Mouse (Mus musculus) cerebellum, adult 11-12 months (tissue): Measurements from ENCODE around the gene Lypla2.

Source experiments
- DNase-seq: peaks from one replicate; pipeline ENCODE4 v3.0.0; 2022

Gene Lypla2

DNA sequence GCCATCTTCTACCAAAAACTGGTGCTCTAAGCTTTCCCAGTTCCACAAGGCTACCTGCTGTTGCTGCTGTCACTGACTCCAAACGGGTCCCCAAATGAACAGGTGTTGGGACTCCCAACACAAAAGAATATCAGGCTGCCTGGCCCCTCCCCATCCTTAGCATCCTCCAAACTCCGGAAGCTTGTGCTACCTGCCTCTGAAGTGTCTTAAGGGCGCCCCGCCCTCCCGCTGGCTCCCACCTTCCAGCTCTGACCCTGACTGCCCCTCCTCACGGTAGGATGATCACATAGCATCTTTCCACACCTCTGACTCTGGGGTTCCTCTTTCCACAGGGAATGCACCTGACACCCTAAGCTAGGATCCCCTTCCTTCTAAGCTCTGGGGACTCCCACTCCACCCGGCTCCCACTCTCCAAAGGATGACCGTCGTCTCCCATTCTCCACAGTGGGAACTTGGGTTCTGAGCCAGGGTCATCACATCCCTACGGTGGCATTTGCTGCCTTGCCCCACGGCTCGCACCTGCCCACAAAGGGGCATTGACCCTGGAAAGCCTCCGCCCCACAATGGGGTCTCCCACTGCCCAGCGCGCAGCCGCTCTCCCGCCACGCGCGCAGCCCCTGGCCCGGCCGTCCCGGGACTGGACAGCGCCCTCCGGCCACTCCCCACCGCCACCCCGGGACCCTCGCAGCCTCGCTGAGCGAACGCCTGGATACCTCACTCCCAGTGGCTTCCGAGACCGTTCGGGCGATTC lies 446 bp downstream of the Lypla2 start:
- peak; percentile 61 for DNase-seq

DNA sequence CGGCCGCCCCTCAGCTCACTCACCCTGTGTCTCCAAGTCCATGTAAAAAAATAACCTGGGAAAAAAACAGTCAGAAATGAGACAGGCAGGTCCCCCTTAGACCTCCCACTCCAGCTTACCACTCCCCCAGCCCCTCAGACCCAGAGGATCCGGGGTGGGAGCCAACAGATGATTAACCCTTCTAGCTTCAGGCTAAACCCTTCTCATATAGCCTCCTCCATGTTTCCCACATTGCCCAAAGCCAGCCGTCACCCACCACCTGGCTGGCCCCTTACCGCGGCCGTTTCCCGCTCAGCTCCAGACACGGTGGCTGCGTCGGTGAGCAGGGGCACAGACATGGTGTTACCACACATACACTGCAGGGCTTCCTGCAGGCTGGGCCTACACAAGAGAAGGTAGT lies 1.8 kb downstream of the Lypla2 start:
- peak; percentile 27 for DNase-seq

DNA sequence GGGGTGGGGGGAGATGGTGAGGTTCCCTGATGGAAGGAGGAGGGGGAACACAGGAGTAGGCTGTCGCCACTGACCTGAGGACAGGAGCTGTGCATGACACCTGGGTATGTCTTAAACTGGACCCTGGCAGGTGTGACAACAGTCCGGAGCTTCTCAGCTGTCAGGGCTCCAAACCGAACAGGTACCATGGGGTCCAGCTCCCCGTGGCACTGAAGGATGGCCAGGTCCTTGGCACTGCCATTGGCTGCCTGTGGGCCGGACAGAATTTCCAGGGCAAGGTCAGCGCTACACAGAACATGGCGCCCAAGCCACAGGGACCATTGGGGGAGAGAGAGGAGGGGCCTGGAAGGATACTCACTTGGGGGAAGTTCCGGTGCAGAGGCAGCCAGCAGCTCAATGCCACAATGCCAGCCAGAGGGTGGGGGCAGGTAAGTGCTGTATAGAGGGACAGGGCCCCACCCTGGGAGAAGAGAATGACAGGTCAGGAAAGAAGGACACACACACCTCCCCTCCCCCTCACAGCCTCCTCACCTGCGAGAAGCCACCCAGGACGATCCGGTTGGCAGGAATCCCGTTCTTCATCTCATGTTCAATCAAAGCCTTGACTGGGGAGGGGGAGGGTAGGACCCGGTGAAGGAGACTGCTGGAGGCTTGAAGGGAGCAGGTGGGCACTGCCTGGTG lies 3.2 kb downstream of the Lypla2 start:
- peak; percentile 57 for DNase-seq

DNA sequence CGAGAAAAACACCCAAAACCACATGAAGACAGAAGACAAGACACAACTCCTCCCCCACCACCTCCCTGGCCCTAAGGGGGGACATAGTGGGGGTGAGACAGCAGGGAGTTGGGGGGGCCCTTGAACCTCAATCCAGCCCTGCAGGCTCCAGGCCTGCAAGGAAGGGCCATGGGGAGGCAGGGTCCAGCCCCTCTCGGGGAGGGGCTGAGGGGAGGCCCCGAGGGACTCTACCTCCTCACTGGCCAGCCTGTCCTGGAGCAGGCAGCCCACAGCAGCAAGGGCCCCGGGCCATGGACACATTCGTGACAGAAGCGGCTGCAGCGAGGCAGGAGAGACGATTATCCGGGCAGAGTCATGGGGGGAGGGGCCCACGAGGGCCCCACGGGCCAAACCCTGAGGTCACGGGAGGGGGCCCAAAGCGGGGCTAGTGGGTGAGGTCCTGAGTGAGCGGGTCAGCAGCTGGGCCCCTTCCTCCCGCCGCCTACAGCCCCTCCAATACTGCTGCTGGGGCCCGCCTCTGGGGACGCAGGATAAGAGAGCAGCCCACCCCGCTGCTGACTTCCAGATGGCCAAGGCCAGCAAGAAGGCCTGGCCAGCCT lies 4.1 kb downstream of the Lypla2 start:
- peak; percentile 60 for DNase-seq

DNA sequence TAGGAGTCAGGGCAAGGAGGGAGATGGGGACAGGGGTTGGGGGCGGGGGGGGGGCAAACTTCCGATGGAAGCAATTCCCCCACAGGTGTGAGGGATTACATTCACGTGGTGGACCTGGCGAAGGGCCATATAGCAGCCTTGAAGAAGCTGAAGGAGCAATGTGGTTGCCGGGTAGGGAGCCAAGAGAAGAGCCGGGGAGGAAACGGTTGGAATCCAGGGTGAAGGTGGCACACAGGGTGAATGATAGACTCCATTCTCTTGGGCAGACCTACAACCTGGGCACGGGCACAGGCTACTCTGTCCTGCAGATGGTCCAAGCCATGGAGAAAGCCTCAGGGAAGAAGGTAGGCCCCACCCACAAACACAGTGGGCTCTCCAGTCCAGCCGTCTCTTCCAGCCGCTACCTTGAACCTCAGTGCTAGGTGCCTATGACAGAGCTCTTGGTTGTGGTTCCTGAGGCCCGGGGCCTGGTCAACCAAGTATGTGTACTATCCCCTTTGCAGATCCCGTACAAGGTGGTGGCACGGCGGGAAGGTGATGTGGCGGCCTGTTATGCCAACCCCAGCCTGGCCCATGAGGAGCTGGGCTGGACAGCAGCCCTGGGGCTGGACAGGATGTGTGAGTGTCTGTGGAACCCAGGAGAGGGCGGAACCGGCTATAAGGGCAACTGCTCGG lies 5.2 kb downstream of the Lypla2 start:
- peak; percentile 60 for DNase-seq

DNA sequence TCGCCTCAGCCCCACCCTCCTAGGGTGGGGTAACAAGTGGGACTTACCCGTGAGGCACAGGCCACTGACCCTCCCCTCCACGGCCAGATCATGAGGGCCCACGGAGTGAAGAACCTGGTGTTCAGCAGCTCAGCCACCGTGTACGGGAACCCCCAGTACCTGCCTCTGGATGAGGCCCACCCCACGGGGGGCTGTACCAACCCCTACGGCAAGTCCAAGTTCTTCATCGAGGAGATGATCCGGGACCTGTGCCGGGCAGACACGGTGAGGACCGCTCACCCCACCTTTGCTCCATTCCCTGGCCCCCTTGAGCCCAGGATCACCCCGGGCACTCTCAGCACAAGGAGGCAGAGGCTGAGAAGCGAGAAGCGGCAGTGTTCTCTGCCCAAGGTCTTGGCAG lies 6.1 kb downstream of the Lypla2 start:
- peak; percentile 59 for DNase-seq

DNA sequence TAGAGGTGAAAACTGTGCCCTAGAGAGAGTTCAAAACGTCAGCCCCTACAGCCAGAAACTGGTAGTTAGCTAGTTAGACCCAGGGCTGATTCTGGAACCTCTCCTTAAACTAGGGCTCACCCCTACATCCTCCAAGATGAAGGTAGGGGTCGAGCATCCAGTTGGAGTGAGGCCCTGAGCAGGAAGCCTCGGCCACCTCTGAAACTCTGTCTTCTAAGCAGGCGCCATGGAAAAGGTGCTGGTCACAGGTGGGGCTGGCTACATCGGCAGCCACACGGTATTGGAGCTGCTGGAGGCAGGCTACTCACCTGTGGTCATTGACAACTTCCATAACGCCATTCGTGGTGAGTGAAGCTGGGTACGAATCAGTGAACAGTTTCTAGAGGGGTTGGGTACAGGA lies 7.3 kb downstream of the Lypla2 start:
- peak; percentile 38 for DNase-seq

DNA sequence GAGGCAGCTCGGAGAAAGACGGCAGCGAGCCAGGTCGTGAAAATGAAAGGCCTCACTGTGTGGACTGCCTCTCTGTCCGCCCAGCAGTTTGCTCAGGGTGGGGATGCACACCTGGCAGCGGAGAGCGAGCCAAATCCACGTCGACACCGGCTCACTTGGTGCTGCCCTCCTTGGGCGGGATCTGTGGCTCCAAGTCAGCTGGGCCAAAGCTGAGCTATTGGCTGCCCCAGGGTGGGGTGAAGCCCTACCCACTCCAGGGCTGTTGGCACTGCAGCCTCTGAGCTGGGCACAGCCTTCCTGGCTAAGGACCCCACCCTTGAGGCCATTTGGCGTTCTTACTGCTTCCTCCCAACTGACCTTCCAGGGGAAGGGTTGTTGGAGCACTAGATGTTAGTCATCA lies 8.0 kb downstream of the Lypla2 start:
- DNase-seq = peak; percentile 83

DNA sequence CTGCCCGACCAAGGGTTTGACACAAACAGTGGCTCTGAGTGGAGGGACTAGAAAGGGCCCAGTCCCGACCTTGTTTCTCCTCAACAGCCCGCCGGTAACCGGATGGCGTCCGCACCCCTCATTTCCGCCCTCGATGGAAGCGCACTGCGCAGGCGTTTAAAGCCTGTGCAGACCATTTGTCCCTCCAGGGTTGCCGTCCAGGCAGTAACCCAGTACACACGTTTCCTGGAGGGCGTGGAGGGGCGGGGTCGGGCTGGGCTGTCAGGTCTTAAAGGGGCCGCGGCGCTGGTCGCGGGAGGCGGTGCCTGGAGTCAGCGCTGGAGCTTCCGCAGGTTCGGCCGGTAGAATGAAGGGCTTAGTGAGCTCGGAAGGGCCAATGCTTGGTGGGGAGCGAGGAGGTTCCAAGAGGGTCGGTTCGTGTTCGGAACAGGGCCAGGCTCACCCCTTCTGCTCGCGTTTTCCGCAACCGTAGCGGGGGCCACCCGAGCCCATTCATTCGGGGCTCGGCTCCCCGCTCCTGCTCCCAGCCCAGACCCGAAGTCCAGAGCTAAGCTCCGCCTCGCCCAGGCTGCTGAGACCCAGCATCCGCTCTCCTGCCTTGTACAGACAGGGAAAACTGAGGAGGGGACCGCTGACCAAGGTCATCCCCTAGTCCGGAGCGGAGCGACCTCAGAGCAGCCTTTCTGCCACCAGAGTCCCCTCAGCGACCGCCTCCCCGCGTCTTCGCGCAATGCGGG lies 8.8 kb downstream of the Lypla2 start, which contains the start of gene Gale:
Gene Gale (plus strand): TSS at position 271 of the 737 bp plus-strand sequence.
- peak; percentile 95 for DNase-seq

DNA sequence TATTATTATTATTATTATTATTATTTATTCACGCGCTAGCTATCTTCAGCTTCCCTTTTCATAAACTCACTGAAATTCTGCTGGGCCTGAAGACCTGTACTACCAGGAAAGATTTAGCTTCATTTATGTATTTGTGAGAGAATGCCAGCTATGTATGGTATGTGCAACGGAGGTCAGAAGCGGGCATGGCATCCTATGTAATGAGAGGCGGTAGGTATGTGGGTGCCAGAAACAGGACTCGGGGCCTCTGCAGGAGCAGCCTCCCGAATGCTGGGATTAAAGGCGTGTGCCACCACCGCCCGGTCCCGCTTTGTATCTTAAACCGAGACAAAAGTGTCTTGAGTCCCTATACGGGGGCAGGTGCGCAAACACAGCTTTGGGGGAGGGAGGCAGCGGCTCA lies 9.5 kb downstream of the Lypla2 start:
- no peak for DNase-seq

DNA sequence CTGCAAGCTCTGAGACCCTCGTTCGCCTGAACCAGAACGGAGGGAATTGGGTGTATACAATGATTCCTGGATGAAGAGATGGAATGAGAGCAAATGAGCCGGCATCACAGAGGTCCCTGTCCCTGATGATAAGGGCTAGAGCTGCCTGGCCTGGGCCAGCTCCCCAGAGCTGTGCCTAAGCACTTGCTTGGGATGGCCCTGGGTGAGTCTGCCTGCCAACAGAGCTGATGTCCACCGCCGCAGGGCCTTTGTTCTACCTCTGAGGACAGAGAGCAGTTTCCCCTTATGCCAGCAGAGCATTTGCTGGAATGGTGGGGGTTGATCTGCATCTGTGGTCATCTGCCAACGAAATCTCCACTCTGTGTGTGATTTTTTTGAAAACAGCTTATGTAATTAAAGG lies 10.2 kb downstream of the Lypla2 start:
- DNase-seq = peak; percentile 63

DNA sequence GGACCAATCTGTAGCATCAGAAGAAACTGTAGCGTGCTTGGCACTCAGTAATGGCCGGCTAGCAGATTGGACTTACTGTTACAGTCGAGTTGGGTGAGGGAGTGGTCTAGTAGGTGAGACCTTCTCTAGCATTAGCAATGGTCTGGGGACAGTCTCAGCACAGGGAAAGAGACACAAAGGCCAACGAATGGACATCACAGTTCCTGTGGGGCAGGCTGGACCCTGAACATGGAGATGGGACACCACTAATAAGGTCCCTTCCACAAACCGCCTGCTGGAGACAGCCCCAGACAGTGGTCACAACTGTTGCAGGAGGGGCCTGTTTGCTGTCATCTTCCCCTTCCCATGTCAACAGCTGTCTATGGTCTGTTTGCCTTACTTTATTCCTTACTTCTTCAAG lies 10.7 kb downstream of the Lypla2 start:
- DNase-seq = peak; percentile 42

DNA sequence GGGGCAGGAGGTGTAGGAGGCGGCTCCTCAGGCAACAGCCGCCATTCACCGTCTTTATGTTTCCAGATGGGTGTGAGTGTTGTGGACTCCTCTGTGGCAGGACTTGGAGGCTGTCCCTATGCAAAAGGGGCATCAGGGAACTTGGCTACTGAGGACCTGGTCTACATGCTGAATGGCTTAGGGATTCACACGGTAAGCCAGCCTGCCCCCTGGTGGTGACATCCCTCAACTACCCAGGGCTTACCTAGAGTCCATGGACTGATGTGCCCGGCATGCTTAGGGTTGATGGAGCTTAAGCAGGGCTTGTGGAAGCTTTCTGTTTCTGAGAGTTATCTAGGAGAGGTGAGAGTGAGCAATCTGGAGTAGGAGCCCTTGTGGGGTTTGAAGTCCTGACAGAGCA lies 11.7 kb downstream of the Lypla2 start:
- DNase-seq = peak; percentile 76

DNA sequence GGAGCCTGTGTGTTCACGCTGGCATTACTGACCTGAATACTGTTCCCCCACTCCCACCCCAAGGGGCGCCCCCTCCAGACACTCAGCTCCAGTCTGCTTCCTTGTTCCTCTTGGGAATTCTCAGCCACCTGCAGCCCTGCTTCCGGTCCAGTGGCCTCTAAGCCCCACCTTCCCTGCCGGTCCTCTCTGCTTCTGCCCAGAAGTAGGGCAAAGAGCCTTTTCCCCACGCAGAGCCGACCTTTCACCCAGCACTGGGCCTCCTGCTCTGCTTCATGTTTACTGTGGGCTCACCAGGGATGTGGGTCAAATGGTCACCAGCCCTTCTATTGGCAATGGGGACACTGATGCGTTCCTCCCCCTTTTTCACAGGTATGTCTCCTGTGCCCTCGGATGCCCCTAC lies 14.1 kb downstream of the Lypla2 start:
- DNase-seq = no peak

DNA sequence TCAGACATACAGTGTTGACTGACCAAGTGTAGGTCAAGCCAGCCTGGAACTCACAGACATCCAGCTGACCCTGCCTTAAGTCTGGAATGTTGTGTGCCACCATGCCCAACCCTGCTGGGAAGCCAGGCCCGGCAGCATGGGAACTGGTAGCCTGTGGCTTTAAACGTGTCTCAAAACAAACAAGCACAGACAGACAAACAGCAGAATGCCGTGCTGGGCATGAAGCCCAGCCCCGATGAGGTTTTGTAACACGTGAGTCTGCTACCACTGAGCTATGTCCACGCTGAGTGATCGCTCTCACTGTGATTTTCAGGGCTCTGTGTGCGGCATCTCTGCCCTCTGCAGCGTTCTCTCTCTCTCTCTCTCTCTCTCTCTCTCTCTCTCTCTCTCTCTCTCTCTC lies 16.5 kb downstream of the Lypla2 start:
- DNase-seq = no peak

DNA sequence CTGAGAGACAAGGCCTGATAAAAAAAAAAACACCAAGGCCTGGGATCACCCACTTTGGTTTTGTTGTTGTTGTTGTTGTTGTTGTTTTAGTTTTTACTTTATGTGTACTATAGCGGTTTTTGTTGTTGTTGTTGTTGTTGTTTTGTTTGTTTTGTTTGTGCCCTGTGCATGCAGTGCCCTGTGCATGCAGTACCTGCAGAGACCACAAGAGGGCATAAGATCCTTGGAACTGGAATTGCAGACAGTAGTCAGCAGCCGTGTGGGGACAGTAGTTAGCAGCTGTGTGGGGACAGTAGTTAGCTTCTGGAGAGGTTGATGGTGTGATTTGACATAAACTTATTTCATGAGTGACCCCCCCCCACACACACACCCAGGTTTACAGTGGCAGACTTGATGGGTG lies 18.2 kb downstream of the Lypla2 start:
- DNase-seq = peak; percentile 61

DNA sequence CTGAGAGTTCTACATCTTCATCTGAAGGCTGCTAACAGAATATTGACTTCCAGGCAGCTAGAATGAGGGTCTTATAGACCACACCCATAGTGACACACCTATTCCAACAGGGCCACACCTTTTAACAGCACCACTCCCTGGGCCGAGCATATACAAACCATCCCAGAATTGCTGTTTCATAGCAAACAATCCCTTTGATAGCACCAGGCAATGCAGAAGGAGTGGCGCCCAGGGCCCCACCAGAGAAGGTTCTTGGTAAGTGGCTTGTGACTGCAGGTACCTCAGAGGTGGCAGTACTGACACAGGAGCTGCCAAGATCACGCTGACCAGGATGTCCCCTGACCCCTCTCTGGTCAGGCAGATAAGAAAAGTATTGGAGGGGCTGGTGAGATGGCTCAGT lies 19.2 kb downstream of the Lypla2 start:
- DNase-seq = no peak

DNA sequence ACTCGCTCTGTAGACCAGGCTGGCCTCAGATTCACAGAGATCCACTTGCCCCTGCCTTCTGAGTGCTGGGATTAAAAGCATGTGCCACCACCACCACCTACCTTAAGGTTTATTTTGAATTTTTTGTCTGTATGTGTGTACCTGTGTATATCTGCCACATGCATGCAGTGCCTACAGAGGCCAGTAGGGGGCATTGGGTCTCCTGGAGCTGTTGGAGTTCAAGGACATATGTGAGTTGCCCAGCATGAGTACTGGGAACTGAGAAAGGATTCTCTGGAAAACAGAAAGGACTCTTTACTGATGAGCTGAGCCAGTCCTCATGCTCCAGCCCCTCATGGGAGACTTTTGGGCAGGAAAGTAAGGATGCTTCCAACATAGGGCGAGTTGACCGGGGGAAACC lies 20.9 kb downstream of the Lypla2 start:
- DNase-seq = no peak

DNA sequence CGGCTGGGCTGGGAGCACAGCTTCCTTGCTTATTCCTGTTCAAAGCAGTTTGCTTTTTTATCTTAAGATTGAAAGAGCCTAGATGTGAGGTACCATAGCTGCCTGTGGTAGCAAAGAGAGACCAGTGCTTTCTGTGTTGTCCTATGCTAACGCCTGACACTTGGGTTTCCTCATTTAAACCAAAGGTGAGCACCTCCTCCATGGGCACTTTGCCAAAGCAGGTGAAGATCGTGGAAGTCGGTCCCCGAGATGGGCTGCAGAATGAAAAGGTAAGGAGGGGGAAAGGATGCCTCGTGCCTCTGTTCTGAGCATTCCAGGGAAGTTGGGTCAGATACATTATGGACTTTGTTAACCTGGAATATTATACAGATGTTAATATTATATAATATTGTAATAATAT lies 22.1 kb downstream of the Lypla2 start:
- peak; percentile 62 for DNase-seq

DNA sequence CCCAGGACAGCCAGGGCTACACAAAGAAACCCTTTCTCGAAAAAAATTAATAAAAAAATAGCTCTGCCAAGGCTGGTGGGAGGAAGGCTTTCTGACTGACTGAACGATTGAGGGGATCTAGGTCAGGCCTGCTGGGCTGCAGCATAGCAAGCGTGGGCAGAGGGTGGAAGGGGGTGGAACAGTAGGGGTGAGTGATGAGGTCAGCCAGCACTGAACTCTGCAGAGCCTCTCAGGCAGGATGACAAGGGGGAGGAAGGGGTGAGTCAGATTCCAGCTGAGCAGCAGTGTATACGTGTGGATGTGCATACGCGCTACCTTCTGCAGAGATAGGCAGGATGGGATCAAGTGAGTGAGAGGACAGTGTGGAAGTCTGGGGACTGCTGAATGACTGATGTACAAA lies 22.5 kb downstream of the Lypla2 start:
- peak; percentile 86 for DNase-seq

DNA sequence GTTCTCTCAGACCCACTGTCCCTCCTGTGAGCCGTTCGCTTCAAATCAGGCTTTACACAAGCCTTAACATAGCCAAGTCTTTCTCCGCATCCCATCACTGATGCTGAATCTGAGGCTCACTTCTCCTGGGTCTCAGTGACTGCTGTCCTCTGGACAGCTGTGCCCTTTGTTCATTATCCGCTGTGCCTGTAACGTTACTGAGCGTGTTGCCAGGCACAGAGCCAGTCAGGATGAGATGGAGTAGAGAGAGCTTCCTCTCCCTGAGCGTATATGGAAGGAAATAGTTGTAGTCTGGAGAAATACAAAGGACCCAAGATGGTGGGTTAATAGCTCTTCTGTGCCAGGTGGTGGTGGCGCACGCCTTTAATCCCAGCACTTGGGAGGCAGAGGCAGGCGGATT lies 23.0 kb downstream of the Lypla2 start:
- DNase-seq = peak; percentile 42

DNA sequence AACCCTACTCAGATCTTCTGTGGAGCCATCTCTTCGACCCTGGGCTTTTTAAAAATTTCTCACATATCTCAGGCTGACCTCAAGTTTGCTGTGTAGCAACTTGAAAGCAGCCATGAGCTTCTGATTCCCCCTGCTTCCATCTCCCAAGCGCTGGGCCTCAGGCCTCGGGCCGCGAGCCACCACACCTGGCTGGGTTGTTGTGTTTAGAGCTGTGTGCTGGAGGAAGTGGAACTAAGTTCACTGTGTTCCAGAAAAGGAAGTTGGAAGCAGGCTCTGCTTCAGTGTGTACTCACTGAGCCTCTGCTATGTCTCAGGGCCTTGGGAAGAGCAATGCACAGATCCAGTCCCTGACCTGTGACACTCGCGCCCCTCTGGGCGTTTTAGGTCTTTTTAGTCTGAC lies 24.3 kb downstream of the Lypla2 start:
- DNase-seq = no peak
